Mouse (Mus musculus) embryonic facial prominence, embryonic 13.5 days (tissue): ENCODE data around the gene Tsks. TPM values are rescaled to one million over a fixed set of nuclear protein-coding genes. Genes with fewer than 3 reads are reported as not detected.

Experiments
- ATAC-seq: fragments of 200-750 bp; cut with Nextera tagmentation; 2 replicates; pipeline ENCODE4 v1.8.0; 2017; ENCODE audit warnings: low read depth; ENCODE audit not compliant: insufficient number of reproducible peaks, insufficient read depth, low FRiP score, low TSS enrichment
- H3K27ac ChIP-seq: fragments of 300-500 bp; sonication (generic); 2 replicates; pipeline ENCODE4 v1.5.1; 2015; ENCODE audit warnings: moderate library complexity, mild to moderate bottlenecking, inconsistent platforms
- H3K27me3 ChIP-seq: fragments of 300-500 bp; sonication (generic); 2 replicates; pipeline ENCODE4 v1.6.1; 2015; ENCODE audit warnings: mild to moderate bottlenecking, inconsistent platforms
- H3K36me3 ChIP-seq: fragments of 300-500 bp; sonication (generic); 2 replicates; pipeline ENCODE4 v1.6.1; 2015; ENCODE audit warnings: mild to moderate bottlenecking, inconsistent platforms
- H3K4me1 ChIP-seq: fragments of 300-500 bp; sonication (generic); 2 replicates; pipeline ENCODE4 v1.6.1; 2015; ENCODE audit warnings: inconsistent platforms
- H3K4me2 ChIP-seq: fragments of 300-500 bp; sonication (generic); 2 replicates; pipeline ENCODE4 v1.6.1; 2015; ENCODE audit warnings: moderate library complexity, mild to moderate bottlenecking, inconsistent platforms
- H3K4me3 ChIP-seq: fragments of 300-500 bp; sonication (generic); 2 replicates; pipeline ENCODE4 v1.5.1; 2015; ENCODE audit warnings: mild to moderate bottlenecking, inconsistent platforms
- H3K9ac ChIP-seq: fragments of 300-500 bp; sonication (generic); 2 replicates; pipeline ENCODE4 v1.6.1; 2015; ENCODE audit warnings: mild to moderate bottlenecking, inconsistent platforms
- H3K9me3 ChIP-seq: fragments of 300-500 bp; sonication (generic); 2 replicates; pipeline ENCODE4 v1.6.1; 2016; ENCODE audit warnings: inconsistent platforms
- WGBS: fragments of 180-500 bp; shearing (Covaris S2); methylation state at CpG from one replicate; pipeline ENCODE4 v1.1.7; 2015; ENCODE audit warnings: mixed read lengths; 5-methylcytosine and 5-hydroxymethylcytosine counted together
- polyA plus RNA-seq: library from polyadenylated mRNA; unstranded; fragments of >200 nt; fragmentation: Nextera tagmentation; extraction: Ambion mirVana; gene quantifications from 2 replicates; pipeline ENCODE4 v1.2.1, GENCODE M21; 2015

The Tsks gene
- 0.25 and 0.26 TPM in 2 replicates for polyA plus RNA-seq

GRCm38 (mm10) chr7:44942904-44943303, at the start of gene Tsks:
TSS of gene Tsks (plus strand) at chr7:44943204.
- H3K4me3 ChIP-seq, result no peak within 1 kb of the TSS
- WGBS, result 77% methylated on average over 7 of the region's 7 CpGs

GRCm38 (mm10) chr7:44894175-44894574, 48.8 kb upstream of the Tsks start:
- Histone ChIP-seq H3K27ac (peak overlapping the region; percentile 93; the same call in 1 of the 2 replicates), H3K4me3 (no peak overlapping the region), H3K4me2 (no peak overlapping the region), H3K36me3 (peaks cover 20% of the 10 kb centered on the region), H3K4me1 (peaks cover 59% of the 10 kb centered on the region), H3K9me3 (no peaks in the 10 kb centered on the region), H3K9ac (no peak overlapping the region), H3K27me3 (no peaks in the 10 kb centered on the region)
- WGBS, result 87% methylated on average over 3 of the region's 3 CpGs
- no peak for ATAC-seq

More at GRCm38 (mm10) chr7:44942904-44943303, at the start of gene Tsks:
- Histone ChIP-seq H3K27ac (no peak within 1 kb of the TSS), H3K4me1 (no peaks in the 10 kb centered on the region), H3K9me3 (no peaks in the 10 kb centered on the region), H3K9ac (no peak within 1 kb of the TSS), H3K27me3 (peaks cover 2% of the 10 kb centered on the region; the same call in 1 of the 2 replicates), H3K4me2 (no peak within 1 kb of the TSS), H3K36me3 (no peaks in the 10 kb centered on the region)
- no peak for ATAC-seq

GRCm38 (mm10) chr7:44895206-44895592, 47.8 kb upstream of the Tsks start:
- Histone ChIP-seq H3K36me3 (peaks cover 24% of the 10 kb centered on the region), H3K9ac (peak overlapping the region; percentile 44), H3K4me3 (peak overlapping the region; percentile 59), H3K4me2 (peak overlapping the region; percentile 78), H3K9me3 (no peaks in the 10 kb centered on the region), H3K27ac (peak overlapping the region; percentile 91), H3K4me1 (peaks cover 58% of the 10 kb centered on the region), H3K27me3 (no peaks in the 10 kb centered on the region)
- WGBS, result 53% methylated on average over 7 of the region's 7 CpGs
- no peak for ATAC-seq

DNA sequence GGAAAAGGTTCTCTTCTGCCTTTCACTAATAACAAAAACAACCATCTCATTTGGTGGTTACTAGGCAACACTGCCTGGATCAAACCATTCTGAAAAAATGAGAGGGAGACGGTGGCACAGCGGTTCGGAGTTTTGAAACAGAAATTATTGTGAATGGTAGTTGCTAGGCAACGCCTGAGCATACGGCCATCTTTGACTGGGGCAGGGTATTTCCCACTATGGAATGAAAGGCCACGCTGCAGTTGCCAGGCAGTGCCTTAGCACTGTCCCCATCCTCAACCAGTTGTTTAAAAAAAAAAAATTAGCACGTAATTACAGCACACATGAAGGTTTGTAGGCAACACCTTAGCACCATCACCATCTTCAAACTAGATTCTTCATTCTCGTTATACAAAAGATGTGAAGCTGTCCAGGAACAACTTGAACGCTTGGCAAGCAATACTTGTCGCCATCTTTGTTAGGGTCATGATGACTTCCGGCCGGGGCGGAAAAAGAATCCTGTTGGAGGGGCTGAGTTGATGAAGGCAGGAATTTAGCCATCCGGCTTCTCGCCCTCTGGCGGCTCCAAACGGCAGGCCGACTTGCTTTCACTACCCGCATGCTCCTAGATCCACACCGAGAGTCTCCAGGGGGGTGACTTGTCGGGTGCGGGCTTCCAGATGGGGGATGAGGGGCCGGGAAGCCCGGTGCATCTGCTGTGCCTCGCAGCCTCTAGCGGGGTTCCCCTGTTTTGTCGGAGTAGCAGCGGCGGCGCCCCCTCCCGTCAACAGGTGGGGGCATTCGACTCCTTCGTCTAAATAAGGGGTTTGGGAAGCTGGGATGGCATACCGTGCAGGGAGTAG, 47.2 kb upstream of the Tsks start, which contains the start of gene Fuz:
Gene Fuz (plus strand): TSS at position 487 of the 842 bp plus-strand sequence.
- no peaks in the 10 kb centered on the region for H3K27me3 ChIP-seq
- peak within 1 kb of the TSS; percentile 59 for H3K4me3 ChIP-seq
- H3K4me2 ChIP-seq, result peak within 1 kb of the TSS; percentile 78
- H3K27ac ChIP-seq, result peak within 1 kb of the TSS; percentile 91
- ATAC-seq, result peak; percentile 56
- no peaks in the 10 kb centered on the region for H3K9me3 ChIP-seq
- under 1% methylated on average over 34 of the region's 34 CpGs for WGBS
- H3K9ac ChIP-seq, result peak within 1 kb of the TSS; percentile 81
- H3K4me1 ChIP-seq, result peaks cover 53% of the 10 kb centered on the region
- H3K36me3 ChIP-seq, result peaks cover 25% of the 10 kb centered on the region

GRCm38 (mm10) chr7:44896499-44896898, 46.5 kb upstream of the Tsks start:
- no peaks in the 10 kb centered on the region for H3K27me3 ChIP-seq
- WGBS, result 25% methylated on average over 10 of the region's 10 CpGs
- peak overlapping the region; percentile 81 for H3K9ac ChIP-seq
- peak overlapping the region; percentile 59 for H3K4me3 ChIP-seq
- H3K36me3 ChIP-seq, result peaks cover 29% of the 10 kb centered on the region
- H3K27ac ChIP-seq, result peak overlapping the region; percentile 91
- H3K9me3 ChIP-seq, result no peaks in the 10 kb centered on the region
- H3K4me1 ChIP-seq, result peaks cover 53% of the 10 kb centered on the region
- peak overlapping the region; percentile 78 for H3K4me2 ChIP-seq
- ATAC-seq, result no peak

- 36% methylated on average over 19 of the region's 19 CpGs for WGBS
- Histone ChIP-seq H3K36me3 (peaks cover 50% of the 10 kb centered on the region), H3K9me3 (no peaks in the 10 kb centered on the region), H3K27ac (no peak overlapping the region), H3K9ac (0 out of 2 replicates have a peak overlapping the region, but pooled peaks have one; percentile 6), H3K4me3 (no peak overlapping the region), H3K4me1 (peaks cover 50% of the 10 kb centered on the region), H3K27me3 (no peaks in the 10 kb centered on the region), H3K4me2 (0 out of 2 replicates have a peak overlapping the region, but pooled peaks have one; percentile 5)
- ATAC-seq, result no peak
These were observed 44.4 kb upstream of the Tsks start for GRCm38 (mm10) chr7:44898607-44899006.

GRCm38 (mm10) chr7:44900632-44901031, 42.4 kb upstream of the Tsks start:
- 92% methylated on average over 11 of the region's 11 CpGs for WGBS
- H3K4me1 ChIP-seq, result peaks cover 35% of the 10 kb centered on the region
- H3K9me3 ChIP-seq, result no peaks in the 10 kb centered on the region
- H3K27me3 ChIP-seq, result no peaks in the 10 kb centered on the region
- H3K4me3 ChIP-seq, result peak overlapping the region; percentile 27; the same call in 1 of the 2 replicates
- H3K9ac ChIP-seq, result 0 out of 2 replicates have a peak overlapping the region, but pooled peaks have one; percentile 58
- H3K36me3 ChIP-seq, result peaks cover 70% of the 10 kb centered on the region
- H3K4me2 ChIP-seq, result no peak overlapping the region
- no peak for ATAC-seq
- 0 out of 2 replicates have a peak overlapping the region, but pooled peaks have one; percentile 55 for H3K27ac ChIP-seq

DNA sequence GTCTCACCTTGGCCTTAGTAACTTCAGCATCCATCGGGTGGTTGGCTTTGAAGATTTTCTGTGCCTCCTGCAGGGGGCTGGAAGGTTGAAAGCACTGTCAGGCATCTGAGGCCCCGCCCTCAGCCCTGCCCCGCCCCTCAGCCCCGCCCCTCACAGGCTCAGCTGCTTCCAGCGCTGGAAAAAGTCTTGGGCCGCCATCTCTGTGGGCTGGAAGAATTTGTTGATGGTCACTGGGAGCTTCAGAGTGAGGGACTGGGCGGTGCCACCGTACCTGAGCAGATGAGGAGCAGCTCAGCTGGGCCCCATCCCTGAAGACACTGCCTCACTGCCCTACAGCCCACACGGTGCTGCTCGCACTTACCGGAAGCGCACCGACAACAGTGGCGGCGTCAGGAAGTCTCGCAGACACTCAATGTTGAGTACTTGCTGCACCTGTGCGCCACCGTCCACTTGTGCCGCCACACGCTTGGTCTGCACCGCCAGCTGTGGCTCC, 41.7 kb upstream of the Tsks start:
- Histone ChIP-seq H3K9ac (peak overlapping the region; percentile 58), H3K36me3 (peaks cover 77% of the 10 kb centered on the region), H3K4me1 (peaks cover 35% of the 10 kb centered on the region), H3K9me3 (no peaks in the 10 kb centered on the region), H3K4me2 (peak overlapping the region; percentile 59), H3K27ac (peak overlapping the region; percentile 55), H3K4me3 (peak overlapping the region; percentile 27), H3K27me3 (no peaks in the 10 kb centered on the region)
- ATAC-seq, result no peak
- WGBS, result 18% methylated on average over 21 of the region's 21 CpGs

DNA sequence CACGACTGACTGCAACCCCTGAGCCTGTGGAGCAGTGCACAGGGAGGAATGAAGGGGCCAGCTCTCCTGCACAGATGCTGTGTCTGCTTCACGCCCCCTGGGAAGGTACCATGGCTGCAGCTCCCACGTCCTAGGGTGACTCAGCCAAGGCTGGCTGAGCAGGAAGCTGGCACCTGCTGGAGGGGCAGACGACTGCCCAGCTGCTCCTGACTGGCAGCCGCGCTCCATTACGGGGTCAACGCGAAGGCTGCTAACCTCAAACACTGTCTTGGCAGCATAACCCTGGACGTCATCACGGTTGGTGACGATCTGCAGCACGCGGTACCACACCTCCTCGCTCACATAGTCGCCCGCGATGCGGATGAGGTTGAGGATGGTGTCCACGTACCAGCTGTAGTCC, 37.6 kb upstream of the Tsks start:
- 93% methylated on average over 20 of the region's 20 CpGs for WGBS
- Histone ChIP-seq H3K27me3 (no peaks in the 10 kb centered on the region), H3K4me2 (no peak overlapping the region), H3K4me1 (peaks cover 12% of the 10 kb centered on the region), H3K9me3 (no peaks in the 10 kb centered on the region), H3K9ac (no peak overlapping the region), H3K36me3 (peaks cover 97% of the 10 kb centered on the region), H3K4me3 (no peak overlapping the region), H3K27ac (no peak overlapping the region)
- no peak for ATAC-seq

- H3K36me3 ChIP-seq, result peaks cover 98% of the 10 kb centered on the region
- no peak overlapping the region for H3K9ac ChIP-seq
- H3K27me3 ChIP-seq, result no peaks in the 10 kb centered on the region
- H3K9me3 ChIP-seq, result no peaks in the 10 kb centered on the region
- 89% methylated on average over 15 of the region's 15 CpGs for WGBS
- H3K4me2 ChIP-seq, result no peak overlapping the region
- no peak overlapping the region for H3K4me3 ChIP-seq
- ATAC-seq, result no peak
- no peaks in the 10 kb centered on the region for H3K4me1 ChIP-seq
- no peak overlapping the region for H3K27ac ChIP-seq
These were observed 34.1 kb upstream of the Tsks start for GRCm38 (mm10) chr7:44908706-44909476.

GRCm38 (mm10) chr7:44914396-44914795, 28.6 kb upstream of the Tsks start:
- no peak overlapping the region for H3K4me3 ChIP-seq
- H3K36me3 ChIP-seq, result peaks cover 72% of the 10 kb centered on the region
- no peaks in the 10 kb centered on the region for H3K9me3 ChIP-seq
- no peak overlapping the region for H3K9ac ChIP-seq
- H3K27me3 ChIP-seq, result no peaks in the 10 kb centered on the region
- ATAC-seq, result no peak
- H3K4me1 ChIP-seq, result peaks cover 20% of the 10 kb centered on the region
- no peak overlapping the region for H3K27ac ChIP-seq
- 89% methylated on average over 2 of the region's 2 CpGs for WGBS
- H3K4me2 ChIP-seq, result no peak overlapping the region
